19 mouse cellular contexts compared by ENCODE assay signal in the genomic region with DNA sequence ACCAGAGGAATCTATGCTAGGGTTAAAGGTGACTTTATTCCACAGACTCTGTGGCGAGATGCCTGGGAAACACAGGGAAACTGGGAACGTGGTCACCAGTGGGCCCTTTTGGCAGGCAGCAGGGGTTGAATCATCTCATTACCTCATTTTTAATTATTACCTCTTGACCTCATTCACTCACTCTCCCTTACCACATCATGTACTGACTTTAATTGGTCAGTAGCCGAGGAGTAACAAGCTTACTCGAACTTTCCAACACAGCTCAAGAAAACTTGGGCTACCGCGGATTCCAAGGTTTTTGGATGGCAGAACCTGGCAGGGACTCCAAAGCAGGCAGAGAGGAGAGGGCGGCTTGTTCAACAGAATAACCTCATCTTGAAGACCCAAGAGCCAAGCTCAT.
A peak's percentile ranks its signal among the peaks of the same experiment; 100 is the strongest.
DNase-seq lines count a peak whose midpoint lies in the region; ATAC-seq and TF ChIP-seq lines count a peak whose summit lies in the region.
"Had no signal": no experiment of that assay in that cellular context is flagged by ENCODE, and none has a peak within 500 bp of the region (broad histone marks: within the 10 kb centered on the region; RNA-seq: fewer than 3 reads in every experiment).

No protein-coding gene starts in this region.

- in situ Hi-C loops in Patski (cut with MboI; ENCODE audit: low pct_unique_long_range_greater_than_20kb) = loop anchor here (5.0 kb wide), 1 partner anchor 72 kb away; a partner anchor contains a TSS

- ATAC-seq in Patski = peak; percentile 58
- ATAC-seq: CD4-positive, CD25-positive, alpha-beta regulatory T cell, adult 4 months; forebrain, embryonic 13.5 days; forebrain, embryonic 16.5 days had no signal

- 85% methylated on average over 7 of the region's 7 CpGs for WGBS in heart, embryonic 10.5 days

- H3K9me3 ChIP-seq in heart, embryonic 10.5 days = no peaks in the 10 kb centered on the region
- H3K9me3 ChIP-seq: forebrain, embryonic 10.5 days; forebrain, embryonic 13.5 days; hindbrain, embryonic 12.5 days; hindbrain, embryonic 15.5 days had no signal

- TF ChIP-seq CTCF in Patski (IDR thresholded peaks at IDR 0.05) = no peak

- H3K27me3 ChIP-seq in Patski = no peaks in the 10 kb centered on the region
- H3K27me3 ChIP-seq in heart, embryonic 10.5 days (ENCODE audit: insufficient read depth, poor library complexity, severe bottlenecking) = no peaks in the 10 kb centered on the region
- H3K27me3 ChIP-seq: forebrain, embryonic 13.5 days; hindbrain, embryonic 12.5 days; hindbrain, embryonic 15.5 days had no signal

- H3K36me3 ChIP-seq in heart, embryonic 10.5 days = no peaks in the 10 kb centered on the region
- H3K36me3 ChIP-seq: forebrain, embryonic 10.5 days; hindbrain, embryonic 12.5 days; hindbrain, embryonic 15.5 days had no signal

- H3K4me3 ChIP-seq in heart, embryonic 10.5 days = no peak overlapping the region
- H3K4me3 ChIP-seq: forebrain, embryonic 10.5 days; forebrain, embryonic 13.5 days; hindbrain, embryonic 12.5 days; hindbrain, embryonic 15.5 days had no signal

- CTCF ChIA-PET in Patski (lab: Charles Lee) = interaction anchor here (0.7 to 1.5 kb wide), 2 partner anchors 20 to 70 kb away, joined by 3 to 4 read pairs; no protein-coding TSS in a partner anchor

- peak; percentile 13 for DNase-seq in kidney, adult 18-20 months
- no peak for DNase-seq in kidney, postnatal 14 days
- peak; percentile 70 for DNase-seq in kidney, adult 9 months
- no peak for DNase-seq in kidney, postnatal 10 days
- peak; percentile 75 for DNase-seq in Patski (ENCODE audit: low read depth, low spot score)
- no peak for DNase-seq in heart, embryonic 10.5 days (ENCODE audit: low spot score)
- DNase-seq: adrenal gland, postnatal 10 days; adrenal gland, postnatal 36 days; cerebellum, adult 18-20 months; cerebellum, adult 9-10 months; cerebellum, postnatal 14 days; gastrocnemius, postnatal 25 days; heart, adult 18-20 months had no signal

- POLR2A ChIA-PET in Patski (lab: Charles Lee) = no interaction called here

- peaks cover 13% of the 10 kb centered on the region for H3K4me1 ChIP-seq in heart, embryonic 10.5 days
- H3K4me1 ChIP-seq: forebrain, embryonic 10.5 days; forebrain, embryonic 13.5 days; hindbrain, embryonic 12.5 days; hindbrain, embryonic 15.5 days had no signal

- no peak overlapping the region for H3K27ac ChIP-seq in heart, embryonic 10.5 days
- H3K27ac ChIP-seq: forebrain, embryonic 10.5 days; forebrain, embryonic 13.5 days; hindbrain, embryonic 12.5 days; hindbrain, embryonic 15.5 days had no signal

Comparison
In these comparisons a context has a peak if more than half of its experiments do, and no peak if none do; other contexts are left out.
1. DNase-seq: peak in kidney, adult 18-20 months (single experiment), kidney, adult 9 months (single experiment) and Patski (single experiment); none in kidney, postnatal 14 days (single experiment), kidney, postnatal 10 days (single experiment) and heart, embryonic 10.5 days (single experiment).